Mouse (Mus musculus) G1E (cell line): ENCODE results near the gene Snrnp70.

ENCODE experiments used
- CTCF ChIP-seq: IDR thresholded peaks from 2 replicates; pipeline ENCODE4 v1.5.1; 2012; ENCODE audit warnings: low read depth, low read length, inconsistent platforms, mixed read lengths
- GATA1 ChIP-seq: IDR thresholded peaks from 2 replicates; pipeline ENCODE4 v1.6.1; 2012; ENCODE audit warnings: borderline replicate concordance, low read length, inconsistent platforms, mixed read lengths
- POLR2AphosphoS5 ChIP-seq: IDR thresholded peaks from 2 replicates; pipeline ENCODE4 v1.6.1; 2012; ENCODE audit warnings: low read depth, low read length, inconsistent platforms; ENCODE audit not compliant: insufficient replicate concordance
- TAL1 ChIP-seq: conservative IDR thresholded peaks from 2 replicates; pipeline ENCODE4 v1.6.1; 2012; ENCODE audit warnings: low read depth, low read length, inconsistent platforms, mixed read lengths

- TF ChIP-seq CTCF (no peak), POLR2AphosphoS5 (no peak), GATA1 (no peak), TAL1 (no peak)
Observed at GRCm38 (mm10) chr7:45328841-45329475, 66.6 kb downstream of the Snrnp70 start.
